Mouse (Mus musculus) stomach, embryonic 14.5 days (tissue): ENCODE measurements around the gene Fbxw14. TPM values are rescaled to one million over a fixed set of nuclear protein-coding genes. Genes with fewer than 3 reads are reported as not detected.
"Not testable (repeated sequence)": the region's sequence is repeated elsewhere in the genome, so short reads cannot be mapped to it uniquely, and the experiment has no call there.

ENCODE experiments used
- ATAC-seq: fragments of 200-750 bp; cut with Nextera tagmentation; 2 replicates; pipeline ENCODE4 v1.8.0; 2017; ENCODE audit warnings: low read depth, moderate TSS enrichment; ENCODE audit not compliant: insufficient number of reproducible peaks, insufficient read depth, low FRiP score
- H3K27ac ChIP-seq: fragments of 300-500 bp; sonication (generic); 2 replicates; pipeline ENCODE4 v1.5.1; 2014; ENCODE audit warnings: mild to moderate bottlenecking, low read length, moderate library complexity, mixed read lengths
- H3K27me3 ChIP-seq: fragments of 300-500 bp; sonication (generic); 2 replicates; pipeline ENCODE4 v1.6.1; 2014; ENCODE audit warnings: low read length, control low read depth, mixed read lengths; ENCODE audit not compliant: control insufficient read depth, insufficient read depth
- H3K36me3 ChIP-seq: fragments of 300-500 bp; sonication (generic); 2 replicates; pipeline ENCODE4 v1.6.1; 2014; ENCODE audit warnings: mild to moderate bottlenecking, control low read depth, low read length, moderate library complexity, mixed read lengths; ENCODE audit not compliant: control insufficient read depth, insufficient read depth
- H3K4me1 ChIP-seq: fragments of 300-500 bp; sonication (generic); 2 replicates; pipeline ENCODE4 v1.6.1; 2014; ENCODE audit warnings: low read length, control low read depth, mixed read lengths; ENCODE audit not compliant: control insufficient read depth, insufficient read depth
- H3K4me2 ChIP-seq: fragments of 300-500 bp; sonication (generic); replicated peaks from 2 replicates; pipeline ENCODE4 v1.6.1; 2014; ENCODE audit warnings: low read depth, low read length, control low read depth
- H3K4me3 ChIP-seq: fragments of 300-500 bp; sonication (generic); 2 replicates; pipeline ENCODE4 v1.5.1; 2014; ENCODE audit warnings: low read depth, low read length, control low read depth
- H3K9ac ChIP-seq: fragments of 300-500 bp; sonication (generic); replicated peaks from 2 replicates; pipeline ENCODE4 v1.6.1; 2014; ENCODE audit warnings: low read depth, mild to moderate bottlenecking, control low read depth, low read length, moderate library complexity, mixed read lengths
- H3K9me3 ChIP-seq: fragments of 300-500 bp; sonication (generic); 2 replicates; pipeline ENCODE4 v1.6.1; 2016; ENCODE audit warnings: low read depth, low read length, control low read depth; ENCODE audit not compliant: control insufficient read depth
- WGBS: fragments of 180-500 bp; shearing (Covaris S2); extraction: QIAGEN DNeasy Blood & Tissue Kit; methylation state at CpG from one replicate; pipeline ENCODE4 v1.1.7; 2014; 5-methylcytosine and 5-hydroxymethylcytosine counted together
- polyA plus RNA-seq: library from polyadenylated mRNA; unstranded; fragments of >200 nt; fragmentation: Nextera tagmentation; extraction: Ambion mirVana; gene quantifications from 2 replicates; pipeline ENCODE4 v1.2.1, GENCODE M21; 2014

Gene Fbxw14
- not detected in 2 replicates for polyA plus RNA-seq

GRCm38 (mm10) chr9:109287576-109287975, at the start of gene Fbxw14:
TSS of gene Fbxw14 (minus strand) at chr9:109287676.
- H3K4me2 ChIP-seq, H3K27me3 ChIP-seq, ATAC-seq, H3K27ac ChIP-seq, H3K9ac ChIP-seq, H3K9me3 ChIP-seq, H3K4me1 ChIP-seq, H3K36me3 ChIP-seq, H3K4me3 ChIP-seq: not testable (repeated sequence)
- no CpG with 5 or more reads among the region's 1 CpGs for WGBS

GRCm38 (mm10) chr9:109263041-109263440, 24.4 kb downstream of the Fbxw14 start:
- Histone ChIP-seq H3K9me3 (no peaks in the 10 kb centered on the region), H3K4me3 (no peak overlapping the region), H3K36me3 (no peaks in the 10 kb centered on the region), H3K27me3 (no peaks in the 10 kb centered on the region), H3K4me2 (no peak overlapping the region), H3K4me1 (no peaks in the 10 kb centered on the region), H3K27ac (no peak overlapping the region), H3K9ac (no peak overlapping the region)
- 65% methylated on average over 2 of the region's 2 CpGs for WGBS
- no peak for ATAC-seq

GRCm38 (mm10) chr9:109234654-109235053, 52.8 kb downstream of the Fbxw14 start, which contains the start of gene Fbxw20:
TSS of gene Fbxw20 (minus strand) at chr9:109234754.
- H3K4me2 ChIP-seq, result no peak within 1 kb of the TSS
- WGBS, result 71% methylated on average over 1 of the region's 1 CpGs
- ATAC-seq, result no peak
- no peaks in the 10 kb centered on the region for H3K4me1 ChIP-seq
- no peaks in the 10 kb centered on the region for H3K27me3 ChIP-seq
- no peak within 1 kb of the TSS for H3K4me3 ChIP-seq
- H3K9ac ChIP-seq, result no peak within 1 kb of the TSS
- H3K36me3 ChIP-seq, result no peaks in the 10 kb centered on the region
- no peaks in the 10 kb centered on the region for H3K9me3 ChIP-seq
- no peak within 1 kb of the TSS for H3K27ac ChIP-seq

Other genes starting within 250 kb of the Fbxw14 start
- 75.0 and 84.4 TPM in 2 replicates for gene Shisa5, start 249.1 kb downstream of the Fbxw14 start, polyA plus RNA-seq
- gene Trex1, start 227.9 kb downstream of the Fbxw14 start, polyA plus RNA-seq, result 11.6 and 12.2 TPM in 2 replicates
- gene Atrip, start 213.6 kb downstream of the Fbxw14 start, polyA plus RNA-seq, result 27.2 and 29.3 TPM in 2 replicates
- gene Ccdc51, start 205.2 kb downstream of the Fbxw14 start, polyA plus RNA-seq, result 12.9 and 13.1 TPM in 2 replicates
- gene Tma7, start 205.1 kb downstream of the Fbxw14 start, polyA plus RNA-seq, result 633 and 676 TPM in 2 replicates
- gene Plxnb1, start 192.3 kb downstream of the Fbxw14 start, polyA plus RNA-seq, result 15.8 and 17.5 TPM in 2 replicates
- gene Fbxw21, start 125.6 kb downstream of the Fbxw14 start, polyA plus RNA-seq, result not detected in 2 replicates
- gene Fbxw13, start 91.7 kb downstream of the Fbxw14 start, polyA plus RNA-seq, result not detected in 2 replicates
- gene Fbxw20, start 52.9 kb downstream of the Fbxw14 start, polyA plus RNA-seq, result not detected in 2 replicates
- gene Fbxw28, start 52.0 kb upstream of the Fbxw14 start, polyA plus RNA-seq, result not detected in 2 replicates
- gene Fbxw22, start 116.6 kb upstream of the Fbxw14 start, polyA plus RNA-seq, result not detected in 2 replicates
- gene Fbxw16, start 161.5 kb upstream of the Fbxw14 start, polyA plus RNA-seq, result not detected in 2 replicates
- gene Fbxw19, start 208.2 kb upstream of the Fbxw14 start, polyA plus RNA-seq, result not detected in 2 replicates